Mouse (Mus musculus) heart, postnatal 0 days (tissue): Measurements from ENCODE around the gene Polr3a. TPM values are rescaled to one million over a fixed set of nuclear protein-coding genes. Genes with fewer than 3 reads are reported as not detected.

Experiments
- ATAC-seq: fragments of 200-750 bp; cut with Nextera tagmentation; 2 replicates; pipeline ENCODE4 v1.8.0; 2017; ENCODE audit warnings: low read depth, moderate number of reproducible peaks, moderate library complexity; ENCODE audit not compliant: insufficient read depth
- DNase-seq: peaks from one replicate; pipeline ENCODE4 v3.0.0-alpha.2; 2016; ENCODE audit warnings: low spot score
- H3K27ac ChIP-seq: fragments of 300-500 bp; sonication (generic); 2 replicates; pipeline ENCODE4 v1.5.1; 2014; ENCODE audit warnings: low read depth, mild to moderate bottlenecking
- H3K27me3 ChIP-seq: fragments of 300-500 bp; sonication (generic); 2 replicates; pipeline ENCODE4 v1.6.1; 2014; ENCODE audit warnings: low read length, mixed read lengths; ENCODE audit not compliant: control insufficient read depth, insufficient read depth
- H3K36me3 ChIP-seq: fragments of 300-500 bp; sonication (generic); replicated peaks from 2 replicates; pipeline ENCODE4 v1.6.1; 2014; ENCODE audit warnings: low read length, mixed read lengths; ENCODE audit not compliant: control insufficient read depth, insufficient read depth
- H3K4me1 ChIP-seq: fragments of 300-500 bp; sonication (generic); 2 replicates; pipeline ENCODE4 v1.6.1; 2014; ENCODE audit warnings: antibody characterized with exemption; ENCODE audit not compliant: control insufficient read depth, insufficient read depth
- H3K4me2 ChIP-seq: fragments of 300-500 bp; sonication (generic); 2 replicates; pipeline ENCODE4 v1.6.1; 2014; ENCODE audit warnings: low read depth, mild to moderate bottlenecking, low read length, moderate library complexity
- H3K4me3 ChIP-seq: fragments of 300-500 bp; sonication (generic); 2 replicates; pipeline ENCODE4 v1.5.1; 2014; ENCODE audit warnings: low read depth, low read length
- H3K9ac ChIP-seq: fragments of 300-500 bp; sonication (generic); replicated peaks from 2 replicates; pipeline ENCODE4 v1.6.1; 2014; ENCODE audit warnings: low read depth, low read length, mixed read lengths
- H3K9me3 ChIP-seq: fragments of 300-500 bp; sonication (generic); replicated peaks from 2 replicates; pipeline ENCODE4 v1.6.1; 2016; ENCODE audit warnings: low read length; ENCODE audit not compliant: control insufficient read depth
- CTCF ChIP-seq: IDR thresholded peaks from 2 replicates; pipeline ENCODE4 v1.5.1; 2016; ENCODE audit warnings: antibody characterized with exemption, control low read depth, low read depth
- EP300 ChIP-seq: IDR thresholded peaks from 2 replicates; pipeline ENCODE4 v1.6.1; 2016; ENCODE audit warnings: antibody characterized with exemption, low read depth
- WGBS: fragments of 180-500 bp; shearing (Covaris S2); extraction: QIAGEN DNeasy Blood & Tissue Kit; methylation state at CpG from one replicate; pipeline ENCODE4 v1.1.7; 2014; 5-methylcytosine and 5-hydroxymethylcytosine counted together
- polyA plus RNA-seq: library from polyadenylated mRNA; unstranded; fragments of >200 nt; fragmentation: Nextera tagmentation; extraction: Ambion mirVana; gene quantifications from 2 replicates; pipeline ENCODE4 v1.2.1, GENCODE M21; 2015
- total RNA-seq: library from RNA; depleted of rRNA; stranded (reverse); fragments of >200 nt; gene quantifications from 2 replicates; pipeline ENCODE4 v1.2.3, GENCODE M21; 2014; ENCODE audit warnings: low replicate concordance

Gene Polr3a
- total and polyA plus RNA-seq, 2 experiments from 2014 or later: 5.3 to 23.1 TPM

GRCm38 (mm10) chr14:24525137-24525536, 38.3 kb upstream of the Polr3a start:
- Histone ChIP-seq H3K27ac (no peak overlapping the region), H3K9me3 (no peaks in the 10 kb centered on the region), H3K9ac (no peak overlapping the region), H3K27me3 (no peaks in the 10 kb centered on the region), H3K36me3 (no peaks in the 10 kb centered on the region), H3K4me2 (no peak overlapping the region), H3K4me1 (peaks cover 2% of the 10 kb centered on the region; the same call in 1 of the 2 replicates), H3K4me3 (no peak overlapping the region)
- no peak for ATAC-seq
- TF ChIP-seq EP300 (no peak), CTCF (no peak)
- no peak for DNase-seq
- 68% methylated on average over 3 of the region's 3 CpGs for WGBS

GRCm38 (mm10) chr14:24521597-24521996, 34.7 kb upstream of the Polr3a start:
- Histone ChIP-seq H3K4me3 (no peak overlapping the region), H3K36me3 (no peaks in the 10 kb centered on the region), H3K27ac (no peak overlapping the region), H3K4me1 (no peaks in the 10 kb centered on the region), H3K9me3 (no peaks in the 10 kb centered on the region), H3K27me3 (no peaks in the 10 kb centered on the region), H3K4me2 (no peak overlapping the region), H3K9ac (no peak overlapping the region)
- no peak for TF ChIP-seq EP300
- no peak for TF ChIP-seq CTCF
- 30% methylated on average over 8 of the region's 8 CpGs for WGBS
- ATAC-seq: no peak
- DNase-seq: no peak

- TF ChIP-seq CTCF: no peak
- TF ChIP-seq EP300: no peak
- Histone ChIP-seq H3K4me3 (no peak overlapping the region), H3K27ac (no peak overlapping the region), H3K9me3 (peaks cover 7% of the 10 kb centered on the region), H3K4me2 (no peak overlapping the region), H3K36me3 (no peaks in the 10 kb centered on the region), H3K4me1 (peaks cover 4% of the 10 kb centered on the region), H3K27me3 (no peaks in the 10 kb centered on the region), H3K9ac (no peak overlapping the region)
- ATAC-seq (no peak), DNase-seq (no peak)
- 74% methylated on average over 6 of the region's 6 CpGs for WGBS
Observed at GRCm38 (mm10) chr14:24512527-24513161, 25.8 kb upstream of the Polr3a start.

- Histone ChIP-seq H3K9ac (no peak overlapping the region), H3K4me2 (no peak overlapping the region), H3K27me3 (no peaks in the 10 kb centered on the region), H3K27ac (no peak overlapping the region), H3K4me3 (no peak overlapping the region), H3K9me3 (peaks cover 7% of the 10 kb centered on the region), H3K4me1 (peaks cover 9% of the 10 kb centered on the region), H3K36me3 (no peaks in the 10 kb centered on the region)
- WGBS: 87% methylated on average over 2 of the region's 2 CpGs
- ATAC-seq: no peak
- no peak for DNase-seq
- TF ChIP-seq EP300 (no peak), CTCF (no peak)
Observed at GRCm38 (mm10) chr14:24510679-24511078, 23.8 kb upstream of the Polr3a start.

GRCm38 (mm10) chr14:24510218-24510617, 23.4 kb upstream of the Polr3a start:
- no peak overlapping the region for H3K27ac ChIP-seq
- H3K4me2 ChIP-seq: no peak overlapping the region
- 100% methylated on average over 1 of the region's 1 CpGs for WGBS
- H3K36me3 ChIP-seq: no peaks in the 10 kb centered on the region
- TF ChIP-seq EP300: no peak
- peak; percentile 23 for TF ChIP-seq CTCF
- ATAC-seq (no peak), DNase-seq (no peak)
- H3K27me3 ChIP-seq: no peaks in the 10 kb centered on the region
- H3K9ac ChIP-seq: no peak overlapping the region
- H3K4me3 ChIP-seq: no peak overlapping the region
- peaks cover 7% of the 10 kb centered on the region for H3K9me3 ChIP-seq
- peaks cover 9% of the 10 kb centered on the region for H3K4me1 ChIP-seq

- Histone ChIP-seq H3K4me2 (no peak overlapping the region), H3K27ac (no peak overlapping the region), H3K4me3 (no peak overlapping the region), H3K4me1 (peaks cover 9% of the 10 kb centered on the region), H3K9ac (no peak overlapping the region), H3K27me3 (no peaks in the 10 kb centered on the region), H3K9me3 (peaks cover 7% of the 10 kb centered on the region), H3K36me3 (no peaks in the 10 kb centered on the region)
- 59% methylated on average over 5 of the region's 5 CpGs for WGBS
- DNase-seq (no peak), ATAC-seq (no peak)
- TF ChIP-seq EP300: no peak
- no peak for TF ChIP-seq CTCF
Observed at GRCm38 (mm10) chr14:24509557-24509956, 22.7 kb upstream of the Polr3a start.
